Mouse (Mus musculus) forebrain, embryonic 11.5 days (tissue): ENCODE data around the gene Ankrd9. TPM values are rescaled to one million over a fixed set of nuclear protein-coding genes. Genes with fewer than 3 reads are reported as not detected.

ENCODE experiments used
- ATAC-seq: fragments of 200-750 bp; cut with Nextera tagmentation; replicated peaks from 2 replicates; pipeline ENCODE4 v1.8.0; 2017; ENCODE audit warnings: moderate TSS enrichment; ENCODE audit not compliant: low FRiP score
- DNase-seq: peaks from one replicate; pipeline ENCODE4 v3.0.0-alpha.2; 2017; ENCODE audit warnings: low spot score
- H3K27ac ChIP-seq: fragments of 300-500 bp; sonication (generic); 2 replicates; pipeline ENCODE4 v1.5.1; 2014; ENCODE audit warnings: low read depth, low read length
- H3K27me3 ChIP-seq: fragments of 300-500 bp; sonication (generic); 2 replicates; pipeline ENCODE4 v1.6.1; 2014; ENCODE audit warnings: mild to moderate bottlenecking, low read length, mixed read lengths; ENCODE audit not compliant: control insufficient read depth, insufficient read depth
- H3K36me3 ChIP-seq: fragments of 300-500 bp; sonication (generic); 2 replicates; pipeline ENCODE4 v1.6.1; 2014; ENCODE audit warnings: mild to moderate bottlenecking, low read length, moderate library complexity, mixed read lengths; ENCODE audit not compliant: control insufficient read depth, insufficient read depth
- H3K4me1 ChIP-seq: fragments of 300-500 bp; sonication (generic); replicated peaks from 2 replicates; pipeline ENCODE4 v1.6.1; 2014; ENCODE audit warnings: low read length, mixed read lengths; ENCODE audit not compliant: control insufficient read depth, insufficient read depth
- H3K4me2 ChIP-seq: fragments of 300-500 bp; sonication (generic); 2 replicates; pipeline ENCODE4 v1.6.1; 2014; ENCODE audit warnings: low read depth, mild to moderate bottlenecking, low read length, moderate library complexity, mixed read lengths; ENCODE audit not compliant: severe bottlenecking
- H3K4me3 ChIP-seq: fragments of 300-500 bp; sonication (generic); 2 replicates; pipeline ENCODE4 v1.5.1; 2014; ENCODE audit warnings: low read depth, low read length
- H3K9ac ChIP-seq: fragments of 300-500 bp; sonication (generic); 2 replicates; pipeline ENCODE4 v1.6.1; 2014; ENCODE audit warnings: low read length
- H3K9me3 ChIP-seq: fragments of 300-500 bp; sonication (generic); 2 replicates; pipeline ENCODE4 v1.6.1; 2016; ENCODE audit warnings: low read length, mixed read lengths; ENCODE audit not compliant: control insufficient read depth
- WGBS: fragments of 180-500 bp; shearing (Covaris S2); extraction: QIAGEN DNeasy Blood & Tissue Kit; methylation state at CpG from one replicate; pipeline ENCODE4 v1.1.7; 2014; 5-methylcytosine and 5-hydroxymethylcytosine counted together
- polyA plus RNA-seq: library from polyadenylated mRNA; unstranded; fragments of >200 nt; fragmentation: Nextera tagmentation; extraction: Ambion mirVana; gene quantifications from 2 replicates; pipeline ENCODE4 v1.2.1, GENCODE M21; 2014

Ankrd9 gene
- polyA plus RNA-seq, 1 experiment from 2014 or later, result 16.9 TPM

DNA sequence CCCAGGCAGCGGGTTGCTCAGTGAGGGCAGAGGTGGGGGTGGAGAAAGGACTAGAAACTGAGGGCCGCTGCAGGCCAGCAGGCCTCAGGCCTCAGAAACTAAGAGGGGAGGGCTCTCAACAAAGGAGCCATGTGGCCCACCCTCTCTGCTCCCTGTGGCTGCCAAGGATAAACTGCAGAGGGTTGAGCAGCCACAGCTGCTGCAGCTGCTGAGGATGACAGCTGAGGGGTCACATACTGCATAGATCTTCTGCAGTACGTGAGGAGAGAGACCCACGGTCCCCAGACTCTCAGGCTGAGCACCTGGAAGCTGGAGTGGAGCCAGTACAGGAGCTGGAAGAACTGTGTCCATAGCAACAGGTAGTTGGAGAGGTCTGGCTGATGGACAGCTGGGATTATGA, 5.8 kb upstream of the Ankrd9 start:
- Histone ChIP-seq H3K27ac (no peak overlapping the region), H3K9me3 (no peaks in the 10 kb centered on the region), H3K9ac (no peak overlapping the region), H3K4me1 (no peaks in the 10 kb centered on the region), H3K27me3 (no peaks in the 10 kb centered on the region), H3K36me3 (no peaks in the 10 kb centered on the region), H3K4me3 (no peak overlapping the region), H3K4me2 (no peak overlapping the region)
- DNase-seq (no peak), ATAC-seq (no peak)
- WGBS, result 75% methylated on average over 4 of the region's 4 CpGs

- ATAC-seq, result no peak
- H3K27ac ChIP-seq, result no peak overlapping the region
- 91% methylated on average over 8 of the region's 8 CpGs for WGBS
Observed at GRCm38 (mm10) chr12:110983714-110984113, 4.9 kb upstream of the Ankrd9 start.

DNA sequence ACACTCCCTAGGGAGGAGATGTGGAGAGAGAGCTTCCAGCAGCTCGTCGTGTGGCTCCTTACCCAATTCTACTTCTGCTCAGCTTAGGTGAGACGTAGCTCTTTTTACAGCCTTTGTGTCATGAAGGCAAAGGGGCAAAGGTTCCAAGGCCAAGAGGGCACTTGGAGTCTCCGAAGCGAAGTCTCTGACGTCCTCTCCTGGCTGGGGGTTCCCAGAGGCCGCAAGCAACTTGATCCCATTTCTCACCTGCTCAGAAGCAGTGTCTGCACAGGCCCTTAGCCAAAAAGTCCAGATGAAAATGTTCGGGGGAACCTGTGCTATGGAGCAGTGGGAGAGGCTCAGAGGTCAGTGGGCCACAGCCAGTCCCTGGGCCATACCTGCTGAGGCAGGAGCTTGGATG, 4.2 kb upstream of the Ankrd9 start:
- no peak overlapping the region for H3K9ac ChIP-seq
- 80% methylated on average over 8 of the region's 8 CpGs for WGBS
- H3K4me3 ChIP-seq, result no peak overlapping the region
- H3K36me3 ChIP-seq, result no peaks in the 10 kb centered on the region
- H3K27ac ChIP-seq, result no peak overlapping the region
- peaks cover 3% of the 10 kb centered on the region; the same call in 1 of the 2 replicates for H3K4me1 ChIP-seq
- no peaks in the 10 kb centered on the region for H3K9me3 ChIP-seq
- H3K27me3 ChIP-seq, result no peaks in the 10 kb centered on the region
- ATAC-seq, result no peak
- no peak for DNase-seq
- no peak overlapping the region for H3K4me2 ChIP-seq

More at GRCm38 (mm10) chr12:110983714-110984113, 4.9 kb upstream of the Ankrd9 start:
- H3K4me3 ChIP-seq, result no peak overlapping the region
- H3K36me3 ChIP-seq, result no peaks in the 10 kb centered on the region
- no peaks in the 10 kb centered on the region for H3K9me3 ChIP-seq
- no peak overlapping the region for H3K9ac ChIP-seq
- no peaks in the 10 kb centered on the region for H3K27me3 ChIP-seq
- no peak for DNase-seq
- H3K4me1 ChIP-seq, result no peaks in the 10 kb centered on the region
- H3K4me2 ChIP-seq, result no peak overlapping the region

- no peak overlapping the region for H3K4me3 ChIP-seq
- H3K9me3 ChIP-seq, result no peaks in the 10 kb centered on the region
- no peak for DNase-seq
- no peak overlapping the region for H3K4me2 ChIP-seq
- no peak overlapping the region for H3K9ac ChIP-seq
- 83% methylated on average over 3 of the region's 3 CpGs for WGBS
- ATAC-seq, result no peak
- H3K36me3 ChIP-seq, result no peaks in the 10 kb centered on the region; the same call in 1 of the 2 replicates
- peaks cover 3% of the 10 kb centered on the region; the same call in 1 of the 2 replicates for H3K4me1 ChIP-seq
- H3K27ac ChIP-seq, result no peak overlapping the region
- H3K27me3 ChIP-seq, result no peaks in the 10 kb centered on the region
Observed at GRCm38 (mm10) chr12:110981736-110982135, 2.9 kb upstream of the Ankrd9 start.

DNA sequence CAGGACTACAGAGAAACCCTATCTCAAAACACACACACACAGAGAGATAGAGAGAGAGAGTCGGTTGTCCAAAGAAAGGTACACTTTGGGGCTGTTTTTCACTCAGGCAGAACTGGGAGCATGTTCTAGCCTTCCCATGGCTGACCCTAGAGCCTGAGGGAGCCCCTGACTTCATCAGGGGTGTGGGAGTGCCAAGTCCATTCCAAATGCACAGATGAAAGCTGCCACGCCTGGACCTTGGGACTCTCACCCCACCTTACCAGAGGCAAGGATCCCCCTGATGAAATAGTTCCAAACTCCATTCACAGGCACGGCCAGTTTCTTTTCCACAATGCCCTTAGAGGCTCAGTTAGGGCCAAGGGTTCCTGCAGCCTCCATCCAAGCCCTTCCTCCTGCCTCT, 968 bp upstream of the Ankrd9 start:
- no peak overlapping the region for H3K9ac ChIP-seq
- 85% methylated on average over 3 of the region's 3 CpGs for WGBS
- H3K9me3 ChIP-seq, result no peaks in the 10 kb centered on the region
- no peaks in the 10 kb centered on the region; the same call in 1 of the 2 replicates for H3K36me3 ChIP-seq
- no peak for DNase-seq
- no peak for ATAC-seq
- H3K27ac ChIP-seq, result no peak overlapping the region
- H3K4me2 ChIP-seq, result no peak overlapping the region; the same call in 1 of the 2 replicates
- H3K27me3 ChIP-seq, result no peaks in the 10 kb centered on the region
- peaks cover 3% of the 10 kb centered on the region; the same call in 1 of the 2 replicates for H3K4me1 ChIP-seq
- H3K4me3 ChIP-seq, result no peak overlapping the region

GRCm38 (mm10) chr12:110977896-110978606, 789 bp downstream of the Ankrd9 start:
- 45% methylated on average over 14 of the region's 14 CpGs for WGBS
- no peak for DNase-seq

GRCm38 (mm10) chr12:110977345-110977733, 1.5 kb downstream of the Ankrd9 start:
- DNase-seq, result no peak
- Histone ChIP-seq H3K4me1 (peaks cover 3% of the 10 kb centered on the region; the same call in 1 of the 2 replicates), H3K27ac (no peak overlapping the region), H3K9me3 (no peaks in the 10 kb centered on the region), H3K4me3 (no peak overlapping the region), H3K9ac (no peak overlapping the region), H3K27me3 (no peaks in the 10 kb centered on the region), H3K4me2 (peak overlapping the region; percentile 95; the same call in 1 of the 2 replicates), H3K36me3 (no peaks in the 10 kb centered on the region; the same call in 1 of the 2 replicates)
- WGBS, result 97% methylated on average over 18 of the region's 18 CpGs
- ATAC-seq, result no peak

More at GRCm38 (mm10) chr12:110977896-110978606, 789 bp downstream of the Ankrd9 start:
- Histone ChIP-seq H3K36me3 (no peaks in the 10 kb centered on the region; the same call in 1 of the 2 replicates), H3K4me1 (peaks cover 3% of the 10 kb centered on the region; the same call in 1 of the 2 replicates), H3K9ac (peak overlapping the region; percentile 88), H3K9me3 (no peaks in the 10 kb centered on the region), H3K27ac (no peak overlapping the region), H3K27me3 (no peaks in the 10 kb centered on the region), H3K4me2 (peak overlapping the region; percentile 95), H3K4me3 (peak overlapping the region; percentile 86)
- ATAC-seq, result no peak; the same call in 1 of the 2 replicates

DNA sequence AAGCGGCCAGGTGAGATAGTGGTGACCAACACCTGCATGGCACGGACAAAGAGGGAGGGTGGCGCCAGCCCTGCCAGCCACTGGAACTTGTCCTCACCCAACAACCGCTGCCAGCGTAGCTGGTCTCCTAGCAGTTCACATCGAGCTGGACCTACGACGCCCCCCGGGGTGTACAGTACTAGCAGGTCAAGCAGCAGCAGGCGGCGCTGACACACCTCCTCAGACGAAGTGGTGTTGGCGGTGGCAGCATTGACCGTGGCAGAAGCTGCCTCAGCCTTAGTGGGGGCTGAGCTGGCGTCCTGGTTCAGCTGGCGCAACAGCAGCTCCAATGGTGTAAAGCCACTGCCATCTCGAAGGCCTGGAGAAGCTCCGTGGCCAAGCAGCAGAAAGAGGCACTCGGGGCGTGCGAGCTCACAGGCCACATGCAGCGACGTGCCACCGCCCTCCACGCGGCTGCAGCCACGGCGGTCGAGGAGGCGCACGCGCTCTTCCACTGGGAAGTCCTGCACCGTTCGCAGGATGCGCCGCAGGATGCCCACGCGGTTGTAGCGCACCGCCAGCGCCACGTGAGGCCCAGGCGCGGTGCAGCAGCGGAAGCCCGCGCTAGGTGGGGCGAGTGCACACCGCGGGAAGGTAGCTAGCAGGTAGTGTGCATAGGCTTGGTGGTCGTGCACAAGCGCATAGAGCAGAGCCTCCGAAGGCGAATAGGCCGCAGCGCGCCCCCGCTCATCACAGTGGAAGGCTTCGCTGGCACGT, 2.1 kb downstream of the Ankrd9 start:
- Histone ChIP-seq H3K9me3 (no peaks in the 10 kb centered on the region), H3K36me3 (no peaks in the 10 kb centered on the region; the same call in 1 of the 2 replicates), H3K27ac (no peak overlapping the region), H3K9ac (no peak overlapping the region), H3K4me3 (no peak overlapping the region), H3K4me1 (peaks cover 3% of the 10 kb centered on the region; the same call in 1 of the 2 replicates), H3K27me3 (no peaks in the 10 kb centered on the region), H3K4me2 (no peak overlapping the region)
- DNase-seq (no peak), ATAC-seq (no peak)
- 91% methylated on average over 60 of the region's 60 CpGs for WGBS
